Mouse (Mus musculus): ENCODE data around the gene D430041D05Rik.

The D430041D05Rik gene

DNA sequence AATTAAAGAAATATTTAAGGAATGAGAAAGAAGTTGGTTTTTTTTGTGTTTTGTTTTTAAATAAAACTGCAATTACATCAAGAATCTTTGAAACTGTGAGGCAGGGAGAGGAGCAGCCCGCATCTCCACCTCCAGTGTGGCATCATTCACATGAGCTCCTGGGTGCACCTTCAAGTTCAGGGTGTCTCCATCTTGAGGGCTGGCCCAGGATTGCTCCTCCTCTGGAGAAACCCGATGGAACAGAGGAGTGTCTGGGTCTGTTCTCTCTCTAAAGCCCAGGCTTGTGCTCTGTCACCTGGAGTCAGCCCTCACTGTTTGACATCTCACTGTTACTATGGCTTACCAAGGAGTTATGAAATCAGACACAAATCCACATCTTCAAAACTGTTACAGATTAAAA, 219.1 kb downstream of the D430041D05Rik start:
- WGBS, result 58% methylated on average over 2 of the region's 2 CpGs

DNA sequence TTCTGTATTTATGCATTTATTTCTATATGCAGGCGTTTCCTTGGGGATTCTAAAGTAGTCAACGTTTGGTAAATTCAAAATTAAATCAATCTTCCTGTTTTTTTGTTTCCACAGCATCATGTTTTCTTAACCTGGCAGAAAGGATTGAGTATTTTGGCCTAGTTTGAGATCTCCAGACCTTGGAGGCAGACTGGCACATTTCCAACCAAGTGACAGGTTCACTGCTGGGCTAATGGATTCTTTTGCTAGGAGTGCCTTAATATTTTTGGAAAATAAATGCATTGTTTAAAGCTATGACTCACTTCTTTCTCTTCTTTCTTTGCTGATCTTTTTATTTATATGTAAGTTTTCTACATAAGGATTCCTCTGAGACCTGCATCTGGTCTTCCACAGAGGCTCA, 222.0 kb downstream of the D430041D05Rik start:
- WGBS, result 45% methylated on average over 2 of the region's 2 CpGs

DNA sequence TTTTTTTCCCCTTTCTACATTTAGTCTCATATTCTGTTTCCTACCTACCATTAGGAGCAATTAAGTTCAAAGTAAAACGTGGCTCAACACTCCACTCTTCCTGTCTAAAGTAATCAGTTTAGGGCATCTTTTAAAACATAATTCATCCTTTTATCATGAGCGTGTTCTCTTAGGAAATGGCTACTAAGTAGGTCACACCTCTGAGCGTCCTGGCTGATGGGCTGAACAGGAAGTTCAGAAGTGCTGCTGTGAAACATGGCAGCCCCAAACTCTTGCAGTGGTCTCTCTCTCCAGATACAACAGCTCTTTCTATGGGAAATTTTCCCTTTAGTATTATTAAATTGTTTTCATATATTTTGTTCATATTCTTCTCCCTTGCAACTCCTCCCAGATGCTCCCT, 223.7 kb downstream of the D430041D05Rik start:
- WGBS, result 68% methylated on average over 3 of the region's 3 CpGs

DNA sequence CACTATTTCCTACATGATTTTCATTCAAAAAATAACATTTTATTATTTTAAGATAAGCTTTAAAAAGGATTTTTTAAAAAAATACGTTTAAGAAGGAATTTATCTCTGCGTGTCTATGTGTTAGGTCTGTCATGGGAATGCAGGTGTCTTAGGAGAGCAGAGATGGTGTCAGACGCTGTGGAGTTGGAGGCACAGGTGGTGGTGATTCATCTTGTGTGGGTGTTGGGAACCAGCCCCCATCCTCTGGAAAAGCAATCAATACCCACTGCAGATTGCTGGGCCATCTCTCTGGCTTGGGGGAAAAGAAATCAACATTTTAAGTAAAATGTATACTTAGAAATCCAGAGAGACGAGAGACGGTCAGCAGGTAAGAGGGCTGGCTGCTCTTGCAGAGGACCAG, 225.2 kb downstream of the D430041D05Rik start:
- WGBS, result 58% methylated on average over 5 of the region's 5 CpGs

DNA sequence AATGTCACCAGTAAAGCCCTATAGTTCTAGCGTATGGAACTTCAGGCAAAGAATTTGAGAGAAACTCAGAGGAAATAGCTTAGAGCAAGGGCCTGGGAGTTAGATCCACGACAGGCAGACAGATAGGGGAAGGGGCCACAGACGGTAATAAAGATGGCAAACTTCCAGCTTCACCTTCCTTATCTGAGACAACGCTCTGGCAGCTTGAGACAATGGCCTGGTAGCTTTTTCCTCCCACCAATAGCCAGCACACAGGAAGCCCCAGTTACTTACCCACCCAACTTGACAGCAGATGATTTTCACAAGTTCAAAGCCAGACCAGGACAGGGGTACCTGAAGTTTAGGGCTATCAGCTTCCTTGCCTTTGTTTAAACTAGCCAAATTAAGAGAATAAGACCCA, 226.5 kb downstream of the D430041D05Rik start:
- 74% methylated on average over 4 of the region's 4 CpGs for WGBS

DNA sequence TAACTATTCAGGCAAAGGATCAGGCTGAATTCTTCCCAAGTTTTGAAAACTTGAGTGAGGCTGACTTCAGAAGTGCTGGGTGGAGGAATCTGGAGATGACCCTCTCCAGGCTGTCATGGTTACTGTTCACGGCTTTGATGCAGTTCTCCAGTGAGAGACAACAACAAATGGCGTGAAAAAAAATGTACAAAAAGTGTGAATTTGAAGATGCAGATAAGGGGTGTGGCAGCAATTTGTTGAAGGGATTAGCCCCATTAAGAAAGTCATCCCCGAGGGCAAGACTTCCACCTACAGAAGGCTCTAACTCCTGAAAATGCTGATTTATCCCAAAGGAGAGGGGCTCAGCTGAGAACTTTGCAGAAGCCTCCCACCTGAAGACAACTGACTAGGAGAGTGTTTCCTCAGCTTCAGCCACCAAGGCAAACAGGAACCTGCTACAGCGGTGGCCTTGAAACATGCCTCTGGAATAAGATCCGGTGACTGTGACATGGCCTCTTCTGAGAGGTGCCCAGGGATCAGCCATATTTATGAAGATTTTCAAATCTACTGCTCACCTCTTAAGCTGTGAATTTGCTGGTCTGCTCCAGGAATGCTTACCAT, 227.5 kb downstream of the D430041D05Rik start:
- WGBS, result 73% methylated on average over 5 of the region's 5 CpGs

DNA sequence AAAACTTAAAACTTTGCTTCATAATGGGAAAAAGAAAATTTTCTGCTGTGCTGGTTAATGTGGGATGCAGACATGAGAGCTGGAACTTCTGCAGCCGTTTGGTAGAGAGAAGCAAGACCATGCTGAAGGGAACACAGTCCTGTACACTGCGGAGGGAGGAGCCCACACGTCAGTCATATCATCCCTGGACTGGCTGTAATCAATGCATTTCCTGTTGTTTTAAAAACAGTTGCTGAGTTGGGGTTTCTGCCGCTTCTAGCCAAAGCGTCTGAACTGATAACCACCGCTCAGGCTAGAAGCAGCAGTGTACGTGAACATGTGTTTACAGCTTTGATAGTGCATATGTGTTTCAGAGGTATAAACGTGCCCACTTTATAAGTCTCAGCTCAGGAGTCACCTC, 231.2 kb downstream of the D430041D05Rik start:
- WGBS, result 76% methylated on average over 8 of the region's 8 CpGs

DNA sequence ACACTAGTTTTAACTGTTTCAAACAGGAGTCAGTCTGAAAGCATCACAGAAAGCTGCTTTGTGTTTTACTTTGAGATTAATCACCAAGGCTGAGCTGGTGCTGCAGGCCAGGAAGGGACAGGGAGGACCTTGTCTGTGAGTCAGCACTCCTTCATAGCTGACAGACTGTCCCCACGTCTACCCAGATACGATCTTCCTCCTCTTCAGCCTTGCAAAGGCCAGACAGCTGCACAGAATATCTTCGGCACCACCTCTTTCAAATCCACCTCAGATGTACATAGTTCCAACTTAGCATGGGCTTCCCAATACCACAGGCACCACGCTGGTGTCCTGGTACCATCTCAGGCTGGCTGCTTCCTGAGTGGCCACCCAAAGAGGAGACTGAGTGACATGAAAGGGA, 232.6 kb downstream of the D430041D05Rik start:
- WGBS, result 41% methylated on average over 4 of the region's 4 CpGs

DNA sequence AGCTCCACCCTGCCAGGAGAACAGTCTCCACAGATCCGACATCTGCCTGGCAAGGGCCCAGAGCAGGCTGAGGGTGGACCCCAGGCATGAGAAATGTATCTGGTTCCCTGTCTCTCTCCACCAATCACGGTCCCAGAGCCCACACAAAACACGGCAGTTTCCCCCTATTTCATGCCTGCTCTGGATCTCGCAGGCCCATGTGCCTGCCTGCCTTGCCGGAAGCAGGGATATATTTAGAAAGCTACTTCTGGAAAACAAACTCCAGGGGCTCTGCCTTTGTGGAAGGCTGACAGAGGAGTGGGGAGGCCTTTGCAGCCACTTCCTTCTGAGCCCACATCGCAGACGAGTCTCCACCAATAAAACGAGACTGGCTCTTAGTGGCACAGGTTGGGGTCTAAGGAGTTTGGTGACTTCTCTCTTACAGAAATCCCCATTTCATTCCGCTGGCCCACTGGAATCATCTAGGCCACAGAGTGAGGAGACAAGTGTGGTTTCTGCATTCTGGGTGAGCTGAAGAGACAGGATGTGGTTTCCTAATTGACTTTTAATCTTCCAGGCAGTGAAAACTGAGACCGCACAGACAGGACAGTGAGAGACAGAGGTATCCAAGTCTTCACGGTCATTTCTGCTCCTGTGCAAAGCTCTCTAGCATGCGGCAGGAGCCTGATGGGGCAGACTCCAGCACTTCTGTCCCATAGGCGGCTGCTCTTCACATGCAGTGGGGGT, 233.7 kb downstream of the D430041D05Rik start:
- WGBS, result 41% methylated on average over 13 of the region's 13 CpGs

DNA sequence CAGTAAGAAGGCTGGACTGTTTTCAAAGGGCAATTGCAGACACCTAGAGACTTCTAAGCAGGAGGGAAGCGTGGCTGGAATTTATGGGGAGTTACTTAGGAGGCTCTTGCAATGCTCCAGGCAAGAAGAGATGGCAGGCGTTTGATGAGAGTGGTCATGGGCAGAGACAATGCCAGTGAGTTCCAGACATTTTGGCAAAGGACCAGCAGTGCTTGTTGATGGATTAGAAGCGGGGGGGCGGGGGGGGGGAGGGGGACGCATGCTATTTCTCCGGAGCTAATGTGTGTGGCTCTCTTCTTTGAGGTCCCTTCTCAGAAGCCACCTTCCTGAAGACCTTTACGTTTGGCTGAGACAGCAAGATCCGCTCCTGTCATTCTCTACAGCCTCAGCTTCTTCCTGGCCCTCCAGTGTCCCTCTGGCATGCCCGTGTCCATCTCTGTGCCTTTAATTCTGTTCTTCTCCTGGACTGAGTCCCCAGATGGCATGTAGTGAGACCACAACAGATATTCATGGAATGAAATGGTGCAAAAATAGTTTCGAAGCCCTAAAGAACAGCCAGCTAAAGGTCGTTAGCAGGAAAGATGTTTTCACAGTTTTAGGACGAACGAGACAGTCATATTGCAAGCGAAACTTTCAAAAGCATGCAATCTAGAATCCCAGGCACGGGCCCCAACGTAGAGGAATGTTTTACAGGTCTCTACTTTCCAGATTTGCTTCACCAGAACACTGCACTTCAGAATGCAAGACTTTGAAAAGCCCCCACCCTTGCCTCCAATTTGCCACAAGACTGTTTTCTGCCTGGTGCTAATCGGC, 234.4 kb downstream of the D430041D05Rik start:
- 32% methylated on average over 16 of the region's 17 CpGs for WGBS

DNA sequence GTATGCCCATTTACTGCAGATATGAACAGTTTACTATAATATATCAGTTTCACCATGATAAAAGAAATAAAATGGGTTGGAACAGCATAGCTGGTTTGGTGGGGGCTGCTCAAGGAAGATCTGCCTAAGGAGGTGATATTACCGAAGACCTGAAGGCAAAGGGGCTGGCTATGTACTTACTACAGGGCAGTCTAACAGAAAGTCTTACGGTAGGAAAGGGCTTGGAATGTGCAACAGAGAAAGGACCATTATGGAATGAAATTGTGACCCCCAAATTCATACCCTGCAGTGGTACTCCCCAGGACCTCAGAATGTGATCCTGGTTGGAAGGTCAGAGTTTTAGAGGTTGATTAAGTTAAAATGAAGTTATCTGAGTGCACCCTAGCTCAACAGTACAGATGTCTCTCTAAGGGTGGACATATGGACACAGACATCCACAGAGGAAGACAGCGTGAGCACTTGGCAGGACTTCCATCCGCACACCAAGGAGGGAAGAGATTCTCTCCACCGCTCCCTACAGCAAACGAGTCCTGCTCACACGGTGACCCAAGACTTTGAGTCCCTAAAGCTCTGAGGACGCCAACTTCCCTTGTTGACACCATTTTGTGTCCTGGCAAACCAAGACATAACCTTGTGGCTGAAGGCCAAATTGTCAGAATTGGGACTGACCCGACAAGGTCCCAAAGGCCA, 235.2 kb downstream of the D430041D05Rik start:
- 76% methylated on average over 9 of the region's 9 CpGs for WGBS

DNA sequence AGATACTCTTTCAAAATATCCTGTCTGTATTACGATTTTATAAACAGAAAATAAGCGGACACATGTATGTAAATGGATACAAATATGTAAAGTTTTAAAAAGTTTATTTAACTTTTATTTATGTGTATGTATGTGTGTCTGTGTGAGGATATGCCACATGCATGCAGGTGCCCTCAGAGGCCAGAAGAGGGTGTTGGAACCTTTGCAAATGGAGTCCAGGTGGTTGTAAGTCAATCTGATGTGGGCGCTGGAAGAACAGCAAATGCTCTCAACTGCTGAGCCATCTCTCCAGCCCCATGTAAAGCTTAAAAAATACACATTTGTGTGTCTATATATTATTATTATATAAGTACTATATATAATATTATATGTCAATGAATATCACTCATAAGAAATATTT, 237.4 kb downstream of the D430041D05Rik start:
- WGBS, result 89% methylated on average over 3 of the region's 3 CpGs

DNA sequence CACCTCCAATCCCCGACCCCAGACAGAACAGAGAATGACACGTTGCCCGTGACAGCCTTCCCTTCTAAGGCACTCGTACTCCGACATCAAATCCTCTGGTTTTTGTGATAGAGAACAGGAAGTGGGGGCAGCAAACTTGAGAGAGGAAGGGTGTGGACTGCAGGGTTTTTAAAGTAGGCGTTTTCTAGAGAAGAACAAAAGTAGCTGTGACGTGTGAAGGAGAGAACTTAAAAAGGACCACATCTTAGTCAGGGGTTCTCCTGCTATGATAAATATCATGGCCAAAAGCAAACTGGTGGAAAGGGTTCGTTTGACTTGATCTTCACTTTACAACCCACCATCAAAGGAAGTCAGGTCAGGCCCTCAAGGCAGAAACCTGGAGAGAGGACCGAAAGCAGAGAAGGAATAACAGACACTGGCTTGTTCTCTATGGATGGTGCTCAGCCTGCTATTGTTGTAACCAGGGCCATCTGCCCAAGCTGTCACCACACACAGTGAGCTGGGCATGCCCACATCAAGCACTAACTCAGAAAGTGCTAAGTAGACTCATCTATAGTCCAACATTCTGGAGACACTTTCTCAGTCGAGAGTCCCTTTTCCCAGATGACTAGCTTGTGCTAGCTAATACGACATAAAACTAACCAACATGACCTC, 238.0 kb downstream of the D430041D05Rik start:
- WGBS, result 41% methylated on average over 11 of the region's 11 CpGs

DNA sequence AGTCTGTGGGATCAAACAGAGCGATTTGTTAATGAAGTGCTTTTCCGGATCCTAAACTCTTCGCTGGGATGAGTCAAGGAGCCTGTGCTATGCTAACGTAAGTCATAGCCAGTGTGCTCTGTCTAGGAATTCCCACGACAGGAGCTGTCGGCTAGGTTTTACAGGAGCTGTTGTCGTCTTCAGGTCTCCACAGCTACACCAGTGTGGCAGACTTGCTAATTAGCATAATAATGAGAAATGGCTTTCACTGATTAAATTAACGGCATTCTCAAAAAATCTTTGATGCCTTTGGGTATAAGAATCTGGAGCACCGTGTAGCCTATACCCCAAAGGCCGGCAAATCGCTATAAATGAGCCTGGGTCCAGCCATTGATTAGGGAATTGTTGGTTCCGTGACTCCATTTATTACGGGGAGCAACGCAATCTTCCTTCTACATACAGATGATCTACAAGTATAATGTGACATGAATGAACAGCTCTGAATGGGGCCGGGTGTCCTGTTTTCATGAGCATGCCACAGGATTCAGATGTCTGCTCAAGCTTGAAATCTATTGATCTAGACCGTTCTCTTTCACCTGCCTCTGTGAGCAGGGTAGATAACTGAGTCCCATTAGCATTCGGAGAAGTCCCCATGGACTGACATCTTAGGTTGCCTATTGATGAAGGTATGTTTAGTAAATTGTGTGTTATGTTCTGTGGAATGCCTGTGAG, 242.5 kb downstream of the D430041D05Rik start:
- WGBS, result 73% methylated on average over 17 of the region's 17 CpGs

DNA sequence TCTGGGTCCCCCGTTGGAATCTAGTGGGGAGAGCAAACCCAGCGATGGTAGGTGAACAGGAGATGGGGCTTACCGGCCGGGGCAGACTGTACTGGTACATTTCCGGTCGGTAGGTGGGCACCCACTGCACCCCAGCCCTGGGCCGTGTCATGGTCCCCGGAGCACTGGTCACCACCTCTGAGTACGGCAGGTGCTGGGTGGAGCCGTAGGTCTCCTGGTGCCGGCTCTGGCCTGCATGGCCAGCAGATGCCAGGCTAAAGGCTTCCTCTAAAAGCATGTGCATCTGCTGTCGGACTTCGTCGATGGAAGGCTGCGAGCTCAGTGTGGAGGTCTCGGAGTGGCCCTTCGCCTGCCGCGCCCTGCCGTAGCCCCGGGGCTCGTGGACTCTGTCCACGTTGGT, 243.0 kb downstream of the D430041D05Rik start:
- 93% methylated on average over 23 of the region's 23 CpGs for WGBS

DNA sequence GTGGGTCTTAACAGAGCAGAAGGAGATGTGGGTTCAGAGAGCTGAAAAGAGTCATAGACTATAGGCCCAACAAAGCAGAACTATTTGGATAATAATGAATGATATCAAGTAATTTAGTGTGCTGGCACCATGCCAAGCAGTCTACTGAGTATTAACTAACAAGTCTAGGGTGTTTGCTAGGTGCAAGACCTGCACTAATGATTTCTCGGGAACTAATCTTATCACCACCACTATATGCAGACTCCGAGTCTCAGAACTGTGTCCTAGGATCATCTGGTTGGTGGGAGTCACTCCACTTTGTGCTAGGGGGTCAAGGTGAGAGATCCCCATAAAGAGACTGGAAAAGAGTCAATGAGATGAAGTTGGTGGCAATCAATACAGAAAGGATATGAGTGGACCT, 245.2 kb downstream of the D430041D05Rik start:
- whole genome bisulfite sequencing, result 90% methylated on average over 2 of the region's 2 CpGs

DNA sequence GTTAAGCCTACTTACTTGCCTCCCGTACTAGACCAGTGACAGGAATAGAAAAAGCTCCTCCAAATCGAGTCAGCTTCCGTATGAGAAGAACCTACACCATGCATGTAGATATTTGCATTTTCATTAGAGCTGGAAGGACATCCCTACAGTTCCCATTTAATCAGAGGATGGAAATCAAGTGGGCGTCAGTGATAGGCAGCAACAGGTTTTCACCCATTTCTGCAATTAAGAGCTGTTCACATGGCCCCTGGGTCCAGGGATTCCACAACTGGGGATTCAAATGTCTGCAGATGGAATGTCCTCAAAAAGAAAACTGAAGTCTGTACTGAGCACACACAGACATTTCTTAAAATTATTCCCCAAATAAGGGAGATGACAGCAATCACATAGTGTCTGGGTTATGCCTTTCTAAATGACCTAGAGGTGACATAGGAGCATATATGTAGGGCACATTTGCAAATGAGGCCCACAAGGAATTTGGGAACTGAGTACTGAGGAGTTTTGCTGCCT, 246.8 kb downstream of the D430041D05Rik start:
- WGBS, result 67% methylated on average over 4 of the region's 4 CpGs

DNA sequence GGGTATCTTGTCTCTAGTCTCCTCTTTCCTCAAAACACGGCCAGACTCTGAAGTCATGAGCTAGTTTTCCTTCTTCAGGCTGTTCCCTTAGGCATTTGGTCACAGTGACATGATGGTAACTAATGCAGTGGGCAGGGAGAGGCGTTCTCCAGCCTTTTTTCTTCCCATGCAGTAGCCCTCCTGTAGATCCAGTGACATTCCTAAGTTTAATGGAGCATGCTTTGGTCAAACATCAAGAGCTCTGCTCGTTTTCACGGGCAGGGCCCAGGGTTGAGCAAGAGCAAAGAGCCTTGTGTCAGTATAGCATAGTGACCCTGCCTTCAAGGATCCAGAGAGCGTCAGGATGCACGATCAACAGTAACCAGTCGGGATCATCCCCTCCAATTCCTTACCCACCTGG, 247.4 kb downstream of the D430041D05Rik start:
- WGBS, result 84% methylated on average over 7 of the region's 7 CpGs

DNA sequence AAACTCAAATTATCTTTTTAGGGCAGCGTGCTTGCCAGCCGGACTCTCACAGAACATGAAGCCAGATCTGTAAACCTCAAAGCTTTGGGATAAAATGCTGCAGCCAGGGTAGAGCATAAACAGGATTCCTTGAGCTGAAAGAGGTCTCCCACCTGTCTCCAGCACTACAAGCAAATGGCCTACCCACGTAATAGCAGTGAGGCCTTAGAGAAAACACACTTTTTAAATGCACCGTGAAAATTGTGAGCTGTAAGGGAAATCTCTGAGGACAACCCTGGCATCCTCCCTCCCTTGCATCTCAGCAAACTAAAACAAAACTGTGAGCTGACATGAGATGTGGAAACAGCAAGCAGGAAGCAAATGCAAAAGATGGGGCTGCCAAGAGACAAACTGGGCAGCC, 253.0 kb downstream of the D430041D05Rik start:
- WGBS, result 60% methylated on average over 4 of the region's 4 CpGs

DNA sequence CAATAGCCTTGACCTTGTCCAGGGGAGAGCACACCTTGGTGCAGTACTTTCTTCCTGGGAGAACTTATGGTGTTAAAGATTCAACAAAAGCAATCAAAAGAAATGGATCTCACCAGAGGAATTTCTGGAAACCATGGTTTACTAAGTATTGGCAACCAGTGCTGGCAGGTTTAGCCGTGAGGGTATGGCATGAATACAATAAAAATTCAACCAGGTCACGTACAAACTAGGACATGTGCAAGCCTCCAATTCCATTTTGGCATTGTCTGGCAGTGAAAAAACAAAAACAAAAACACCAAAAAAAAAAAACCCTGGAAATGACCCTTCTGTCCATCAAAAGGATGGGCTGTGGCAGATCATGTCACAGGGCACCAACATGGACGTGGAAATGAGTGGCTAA, 256.9 kb downstream of the D430041D05Rik start:
- WGBS, result 78% methylated on average over 3 of the region's 3 CpGs

DNA sequence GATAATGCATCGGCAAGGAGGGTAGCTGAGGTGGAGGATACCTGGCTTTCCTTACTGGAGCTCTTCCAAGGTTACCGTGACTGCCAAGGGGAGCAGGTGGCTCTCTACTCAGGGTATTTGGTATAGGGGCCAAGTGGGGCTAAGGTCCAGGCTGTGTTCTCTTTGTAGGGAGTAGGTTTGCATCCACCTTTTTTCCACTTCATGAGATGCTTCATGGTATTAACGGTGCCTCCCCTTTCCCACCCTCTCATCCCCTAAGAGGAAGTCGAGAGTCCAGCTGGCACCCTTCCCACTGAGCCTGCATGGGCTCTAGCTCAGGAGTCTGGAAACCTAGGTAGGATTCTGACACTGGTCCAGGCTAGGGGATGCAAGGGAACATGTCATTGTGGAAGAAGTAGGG, 257.5 kb downstream of the D430041D05Rik start:
- WGBS, result 61% methylated on average over 4 of the region's 4 CpGs
